Mouse (Mus musculus): ENCODE data around the gene Gm10837.
A peak's percentile ranks its signal among the peaks of the same experiment; 100 is the strongest.

Gm10837 gene

DNA sequence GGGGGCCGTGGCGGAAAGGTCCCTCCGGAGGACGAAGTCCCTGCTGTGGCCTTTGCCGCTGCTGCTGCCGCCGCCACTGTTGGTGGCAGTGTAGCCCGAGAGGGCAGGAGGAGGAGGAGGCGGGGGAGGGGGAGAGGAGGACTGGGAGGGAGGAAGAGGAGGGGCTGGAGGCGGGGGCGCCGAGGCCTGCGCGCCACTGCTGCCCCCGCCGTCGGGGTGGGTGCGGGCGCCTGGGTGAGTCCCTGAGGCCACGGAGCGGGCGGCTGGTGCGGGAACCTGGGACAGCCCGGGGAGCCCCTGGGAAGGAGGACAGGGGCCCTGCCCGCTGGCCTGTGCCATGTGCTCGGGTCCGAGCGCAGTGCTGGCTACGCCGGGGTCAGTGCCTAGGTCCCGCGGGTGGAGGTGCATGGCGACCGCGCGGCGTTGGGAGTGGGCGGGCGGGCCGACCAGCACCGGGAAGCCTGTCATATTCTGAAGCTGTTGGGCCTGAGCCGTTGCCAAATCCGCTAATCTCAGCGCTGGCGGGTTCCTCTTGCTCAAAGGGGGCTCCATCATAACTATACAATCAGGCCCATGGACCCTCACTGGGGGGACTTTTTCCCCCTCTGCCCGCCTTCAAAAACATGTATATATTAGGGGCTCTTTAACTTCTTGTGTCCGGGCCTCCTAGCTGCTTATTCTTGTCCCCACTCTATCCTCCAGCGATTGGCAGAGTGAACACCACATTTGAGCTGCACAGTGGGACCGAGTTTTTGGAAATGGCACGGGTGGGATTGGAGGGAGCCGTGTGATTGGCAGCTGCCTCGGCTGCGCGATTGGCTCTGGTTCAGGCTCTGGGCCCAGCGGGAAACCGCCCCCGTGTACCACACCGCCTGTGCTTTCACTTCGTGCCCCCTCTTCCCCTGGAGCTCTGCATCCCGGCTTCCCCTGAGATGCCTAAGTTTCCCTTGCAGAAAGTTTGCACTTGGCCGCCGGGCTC, 25.3 kb upstream of the Gm10837 start, which contains the start of gene Zic5:
Gene Zic5 (minus strand): TSS at position 915 of the 979 bp plus-strand sequence.
- no peak for DNase-seq

DNA sequence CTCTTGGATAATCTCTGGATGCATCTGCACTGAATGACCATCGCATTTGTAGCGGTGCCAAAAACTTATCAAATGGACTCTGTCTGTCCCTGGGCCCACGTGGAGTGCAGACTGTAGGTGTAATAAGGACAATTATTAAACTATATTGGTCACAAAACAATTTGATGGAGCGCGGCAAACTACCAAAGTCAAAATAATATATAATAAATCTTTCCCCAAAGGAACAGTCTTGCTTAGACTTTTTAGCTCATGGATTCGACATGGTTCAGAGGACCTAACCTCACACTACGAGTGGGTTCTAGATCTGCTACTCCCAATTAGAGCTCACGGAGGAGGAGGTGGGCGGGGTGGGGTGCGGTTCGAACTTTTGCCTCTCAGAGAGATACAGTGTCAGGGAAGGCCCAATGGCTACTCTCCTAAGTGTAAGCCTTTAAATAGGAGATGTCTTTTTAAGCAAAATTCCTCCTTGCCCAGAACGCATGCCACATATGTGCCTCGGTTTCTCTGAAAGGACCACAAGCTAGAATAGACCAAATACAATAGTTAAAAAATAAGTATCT, 24.4 kb upstream of the Gm10837 start:
- no peak for DNase-seq

DNA sequence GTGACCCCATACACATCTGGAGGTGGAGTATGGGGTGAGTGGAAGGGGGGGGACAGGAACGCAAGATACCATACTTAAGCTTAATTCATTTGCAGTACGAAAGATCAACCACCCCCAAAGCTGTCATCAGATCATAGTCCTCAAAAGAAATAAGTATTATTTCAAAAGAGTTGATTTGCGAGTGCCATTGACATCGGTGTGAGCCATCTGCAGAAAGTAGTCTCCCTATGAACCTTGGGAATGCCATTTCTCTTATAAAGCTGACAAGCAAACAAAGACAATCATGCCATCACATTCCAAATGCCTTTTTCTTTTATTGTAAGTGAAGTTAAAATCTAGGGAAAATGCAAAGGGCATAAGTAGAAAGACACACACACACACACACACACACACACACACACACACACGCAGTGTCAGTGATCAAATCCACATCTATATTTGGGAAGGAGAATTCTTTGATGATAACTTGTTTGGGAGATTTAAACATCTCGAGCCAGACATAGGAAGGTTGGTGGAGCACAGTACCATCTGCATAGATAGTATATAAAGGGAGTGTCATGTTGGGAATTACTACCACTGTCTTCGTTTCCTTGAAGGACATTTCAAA, 23.5 kb upstream of the Gm10837 start:
- no peak for DNase-seq

- DNase-seq = no peak
Observed at GRCm38 (mm10) chr14:122467926-122468841, 22.2 kb upstream of the Gm10837 start.

DNA sequence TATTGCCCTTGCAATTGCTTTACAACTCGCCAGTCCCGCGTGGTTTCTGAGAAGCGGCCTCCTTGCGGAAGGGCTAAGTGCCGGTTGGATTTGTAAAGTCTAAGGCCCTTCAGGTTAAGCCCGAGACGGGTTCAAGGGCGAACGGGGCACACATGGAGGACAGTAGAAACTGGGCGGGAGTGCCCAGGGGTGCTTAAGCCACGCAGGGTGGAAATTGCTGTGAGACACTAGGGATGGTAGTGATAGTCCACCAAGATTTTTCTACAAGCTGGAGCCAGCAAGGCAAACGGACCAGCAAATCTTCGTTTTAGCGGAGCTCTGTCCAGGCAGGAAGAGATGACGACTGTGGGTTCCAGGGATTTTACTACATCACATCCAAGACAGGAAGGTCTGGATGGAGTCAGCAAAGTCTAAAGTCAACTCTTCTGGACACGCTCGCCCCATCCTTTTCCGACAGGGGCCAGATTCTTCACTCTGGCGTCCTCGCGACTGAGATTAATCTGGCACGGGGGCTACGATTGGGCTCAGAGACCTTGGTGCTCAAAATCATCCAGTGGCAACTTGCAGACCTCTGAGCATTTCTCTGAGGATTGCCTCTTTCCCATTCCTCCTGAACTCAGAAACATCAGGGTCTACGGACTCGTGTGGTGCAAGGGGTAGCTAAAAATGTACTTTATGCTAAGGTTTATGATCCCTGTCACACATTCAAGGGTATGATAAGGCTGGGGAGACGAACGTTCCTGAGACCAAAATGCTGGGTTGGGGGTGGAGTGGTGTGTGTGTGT, 21.2 kb upstream of the Gm10837 start:
- DNase-seq = no peak

GRCm38 (mm10) chr14:122471449-122472085, 18.8 kb upstream of the Gm10837 start:
- DNase-seq = no peak

DNA sequence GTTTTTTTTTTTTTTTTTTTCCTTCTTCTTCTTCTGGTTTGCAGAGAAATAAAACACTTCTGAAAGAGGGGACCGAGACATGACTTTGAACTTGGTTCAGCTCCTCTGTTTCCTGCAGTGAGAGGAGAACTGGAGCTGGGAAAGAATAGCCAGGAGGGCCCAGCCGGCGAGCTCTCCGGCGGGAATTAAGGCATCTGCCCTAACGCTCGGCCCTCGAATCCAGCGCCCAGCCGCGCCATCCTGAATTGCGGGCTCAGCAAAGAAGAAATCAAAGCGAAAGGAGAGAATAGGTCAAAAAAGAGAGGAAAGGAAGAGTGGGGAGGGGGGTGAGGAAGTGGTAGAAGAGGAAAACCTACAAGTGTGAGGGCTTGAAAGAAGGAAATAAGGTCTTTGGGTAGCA, 18.2 kb upstream of the Gm10837 start:
- no peak for DNase-seq

GRCm38 (mm10) chr14:122472647-122473046, 17.7 kb upstream of the Gm10837 start:
- DNase-seq = no peak

GRCm38 (mm10) chr14:122473211-122473751, 17.1 kb upstream of the Gm10837 start:
- DNase-seq = no peak

DNA sequence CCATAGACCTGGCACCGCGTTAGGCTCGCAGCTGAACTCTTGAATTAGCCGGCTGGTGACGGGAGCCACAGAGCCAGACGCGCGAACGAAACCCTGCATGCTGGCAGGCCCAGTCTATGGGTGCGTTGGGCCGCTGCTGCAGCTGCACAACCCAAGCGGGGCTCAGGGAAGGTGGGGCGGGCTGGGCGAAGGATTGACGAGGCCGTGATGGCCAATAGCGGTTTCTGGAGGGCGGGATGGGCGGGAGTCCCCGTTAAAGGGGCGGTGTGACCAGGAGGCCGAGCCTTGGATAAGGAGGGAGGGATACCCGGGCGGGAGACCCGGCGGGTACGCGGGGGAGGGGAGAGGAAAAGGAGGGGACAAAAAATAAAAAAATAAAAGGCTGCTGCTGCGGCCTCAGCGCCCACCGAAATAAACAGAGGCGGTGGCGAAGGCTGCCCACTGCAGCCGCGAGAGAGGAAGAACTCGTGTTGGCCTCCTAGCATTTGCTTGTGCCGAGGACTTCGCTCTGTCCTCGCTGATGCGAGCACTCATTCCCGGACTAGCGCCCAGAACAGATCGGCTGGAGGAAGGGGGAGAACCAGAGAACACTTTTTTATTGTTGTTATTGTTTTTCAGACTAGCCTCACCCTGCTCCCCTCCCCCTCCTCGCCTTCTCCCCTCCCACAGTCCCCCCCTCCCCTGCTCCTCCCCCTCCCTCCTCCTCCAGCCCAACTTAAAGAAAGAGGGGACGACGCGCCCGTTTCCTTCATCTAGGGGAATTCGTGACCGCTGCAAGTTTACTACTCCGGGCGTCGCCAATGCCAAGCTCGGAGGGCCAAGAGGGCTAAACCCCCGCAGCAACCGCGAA, 16.1 kb upstream of the Gm10837 start:
- DNase-seq = no peak

- DNase-seq = peak; percentile 57
Observed at GRCm38 (mm10) chr14:122474891-122475556, 15.4 kb upstream of the Gm10837 start, which contains the start of gene Zic2. Gene Zic2 (plus strand): TSS chr14:122475435.

DNA sequence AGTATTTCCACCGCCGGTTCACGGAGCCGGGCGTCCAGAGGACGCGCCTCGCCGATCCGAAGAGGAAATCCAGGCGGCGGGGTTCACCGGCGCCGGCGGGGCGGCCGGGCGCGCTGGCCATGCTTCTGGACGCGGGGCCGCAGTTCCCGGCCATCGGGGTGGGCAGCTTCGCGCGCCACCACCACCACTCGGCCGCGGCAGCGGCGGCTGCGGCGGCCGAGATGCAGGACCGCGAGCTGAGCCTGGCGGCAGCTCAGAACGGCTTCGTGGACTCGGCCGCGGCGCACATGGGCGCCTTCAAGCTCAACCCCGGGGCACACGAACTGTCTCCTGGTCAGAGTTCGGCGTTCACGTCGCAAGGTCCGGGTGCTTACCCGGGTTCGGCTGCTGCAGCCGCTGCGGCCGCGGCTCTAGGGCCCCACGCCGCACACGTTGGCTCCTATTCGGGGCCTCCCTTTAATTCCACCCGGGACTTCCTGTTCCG, 14.8 kb upstream of the Gm10837 start:
- no peak for DNase-seq

DNA sequence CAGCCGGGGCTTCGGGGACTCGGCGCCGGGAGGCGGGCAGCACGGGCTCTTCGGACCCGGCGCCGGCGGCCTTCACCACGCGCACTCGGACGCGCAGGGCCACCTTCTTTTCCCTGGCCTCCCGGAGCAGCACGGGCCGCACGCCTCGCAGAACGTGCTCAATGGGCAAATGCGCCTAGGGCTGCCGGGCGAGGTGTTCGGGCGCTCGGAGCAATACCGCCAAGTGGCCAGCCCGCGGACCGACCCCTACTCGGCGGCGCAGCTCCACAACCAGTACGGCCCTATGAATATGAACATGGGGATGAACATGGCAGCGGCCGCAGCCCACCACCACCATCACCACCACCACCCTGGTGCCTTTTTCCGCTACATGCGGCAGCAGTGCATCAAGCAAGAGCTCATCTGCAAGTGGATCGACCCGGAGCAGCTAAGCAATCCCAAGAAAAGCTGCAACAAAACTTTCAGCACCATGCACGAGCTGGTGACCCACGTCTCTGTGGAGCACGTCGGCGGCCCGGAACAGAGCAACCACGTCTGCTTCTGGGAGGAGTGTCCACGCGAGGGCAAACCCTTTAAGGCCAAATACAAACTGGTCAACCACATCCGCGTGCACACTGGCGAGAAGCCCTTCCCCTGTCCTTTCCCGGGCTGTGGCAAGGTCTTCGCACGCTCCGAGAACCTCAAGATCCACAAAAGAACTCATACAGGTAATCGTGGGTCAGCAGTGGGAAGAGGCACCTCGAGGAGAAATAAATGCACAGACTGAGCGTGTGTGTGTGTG, 14.2 kb upstream of the Gm10837 start:
- no peak for DNase-seq

GRCm38 (mm10) chr14:122476822-122477215, 13.6 kb upstream of the Gm10837 start:
- no peak for DNase-seq

DNA sequence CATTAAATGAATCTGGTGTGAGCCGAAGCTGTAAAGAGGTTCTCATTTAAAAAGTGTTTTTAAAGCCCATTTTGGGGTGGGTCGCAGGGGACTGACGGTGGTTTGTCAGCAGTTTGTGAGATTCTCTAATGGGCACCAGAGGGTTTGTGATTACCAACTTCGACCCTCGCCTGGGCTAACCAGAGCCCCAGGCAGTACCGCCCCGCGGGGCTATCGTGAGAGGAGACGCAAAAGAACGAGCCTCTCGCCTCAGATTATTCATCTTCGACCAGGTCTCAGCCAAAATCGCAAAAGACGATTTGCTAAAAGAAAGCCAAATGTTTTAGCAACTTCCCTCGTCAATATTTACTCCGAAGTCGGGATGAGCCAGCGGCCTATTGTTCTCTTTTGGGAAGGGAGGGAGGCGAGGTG, 13.1 kb upstream of the Gm10837 start:
- DNase-seq = no peak

DNA sequence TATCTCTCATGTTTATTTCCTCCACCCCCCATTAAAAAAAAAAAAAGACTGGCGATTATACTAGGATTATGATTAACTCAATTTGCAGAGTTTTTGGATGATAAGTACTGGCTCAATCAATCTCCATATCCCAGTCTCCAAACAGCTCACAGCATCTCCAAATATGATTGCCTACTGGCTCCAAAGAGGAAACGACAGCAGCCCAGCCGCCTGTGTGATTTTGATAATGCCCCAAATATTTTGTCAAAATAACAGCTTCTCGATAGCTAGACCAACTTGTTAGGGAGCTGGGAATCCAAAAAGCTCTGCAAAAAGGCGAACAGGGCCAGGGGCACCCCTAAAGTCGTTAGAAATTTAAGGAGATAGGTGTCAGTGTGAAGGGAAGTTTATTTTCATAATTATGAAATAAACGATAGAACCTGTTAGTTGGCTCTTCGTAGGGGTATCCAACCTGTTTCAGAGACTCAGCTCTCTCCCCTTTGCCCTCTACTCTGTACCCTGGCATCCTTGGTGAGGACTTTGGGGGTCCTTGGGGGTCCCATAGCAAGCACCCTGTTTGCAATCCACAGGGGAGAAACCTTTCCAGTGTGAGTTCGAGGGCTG, 12.3 kb upstream of the Gm10837 start:
- DNase-seq = no peak

DNA sequence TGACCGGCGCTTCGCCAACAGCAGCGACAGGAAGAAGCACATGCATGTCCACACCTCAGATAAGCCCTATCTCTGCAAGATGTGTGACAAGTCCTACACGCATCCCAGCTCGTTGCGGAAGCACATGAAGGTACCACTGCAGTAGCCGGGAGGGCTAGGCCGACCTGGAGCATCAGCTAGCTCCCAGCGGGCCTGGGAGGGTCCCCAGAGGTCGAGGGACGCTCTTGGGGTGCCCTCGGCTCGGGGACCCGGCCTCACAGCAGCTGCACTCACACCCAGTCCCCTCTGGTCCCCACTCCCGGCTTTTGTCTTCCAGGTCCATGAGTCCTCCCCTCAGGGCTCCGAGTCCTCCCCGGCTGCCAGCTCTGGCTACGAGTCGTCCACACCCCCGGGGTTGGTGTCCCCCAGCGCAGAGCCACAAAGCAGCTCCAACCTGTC, 11.8 kb upstream of the Gm10837 start:
- no peak for DNase-seq

Measured in layer of hippocampus, adult 9-11 months (tissue).